Mouse (Mus musculus): ENCODE data around the gene Litaf. TPM values are rescaled to one million over a fixed set of nuclear protein-coding genes. Genes with fewer than 3 reads are reported as not detected.
A peak's percentile ranks its signal among the peaks of the same experiment; 100 is the strongest.

Litaf gene
- polyA plus RNA-seq, 1 experiment from 2014 or later, result 106 TPM

DNA sequence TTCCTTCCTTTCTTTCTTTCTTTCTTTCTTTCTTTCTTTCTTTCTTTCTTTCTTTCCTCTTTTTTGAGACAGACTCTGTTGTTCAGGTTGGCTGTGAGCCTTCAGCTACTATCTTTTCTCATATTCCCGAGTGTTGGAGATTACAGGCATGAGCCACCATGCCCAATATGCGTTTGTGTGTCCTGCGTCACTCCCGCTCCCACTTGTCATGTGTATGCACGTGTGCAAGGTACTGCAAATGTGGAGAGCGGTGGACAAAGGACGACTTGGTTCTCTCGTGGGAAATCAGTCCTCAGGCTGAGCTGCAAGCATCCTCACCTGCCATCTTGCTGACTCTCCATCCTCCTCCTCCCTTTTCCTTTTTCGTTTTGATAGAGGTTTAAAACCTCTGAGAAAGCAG, 30.7 kb downstream of the Litaf start:
- peaks cover 9% of the 10 kb centered on the region; the same call in 1 of the 2 replicates for H3K27me3 ChIP-seq (ENCODE audit: low read depth, poor library complexity, severe bottlenecking)
- no peak for DNase-seq (ENCODE audit: low spot score)
- no peaks in the 10 kb centered on the region for H3K36me3 ChIP-seq
- 88% methylated on average over 9 of the region's 9 CpGs for WGBS
- no peaks in the 10 kb centered on the region for H3K9me3 ChIP-seq (replicated peaks)
- H3K4me3 ChIP-seq, result no peak overlapping the region
- peaks cover 8% of the 10 kb centered on the region for H3K4me1 ChIP-seq
- H3K27ac ChIP-seq (replicated peaks), result no peak overlapping the region

- peak; percentile 85 for DNase-seq (ENCODE audit: low spot score)
- Histone ChIP-seq H3K4me1 (peaks cover 8% of the 10 kb centered on the region), H3K27me3 (ENCODE audit: low read depth, poor library complexity, severe bottlenecking) (peaks cover 9% of the 10 kb centered on the region; the same call in 1 of the 2 replicates), H3K36me3 (no peaks in the 10 kb centered on the region), H3K27ac (replicated peaks) (no peak overlapping the region), H3K9me3 (replicated peaks) (no peaks in the 10 kb centered on the region), H3K4me3 (no peak overlapping the region)
- WGBS, result 5% methylated on average over 4 of the region's 4 CpGs
Measured at GRCm38 (mm10) chr16:11034193-11034803, 31.7 kb downstream of the Litaf start.

DNA sequence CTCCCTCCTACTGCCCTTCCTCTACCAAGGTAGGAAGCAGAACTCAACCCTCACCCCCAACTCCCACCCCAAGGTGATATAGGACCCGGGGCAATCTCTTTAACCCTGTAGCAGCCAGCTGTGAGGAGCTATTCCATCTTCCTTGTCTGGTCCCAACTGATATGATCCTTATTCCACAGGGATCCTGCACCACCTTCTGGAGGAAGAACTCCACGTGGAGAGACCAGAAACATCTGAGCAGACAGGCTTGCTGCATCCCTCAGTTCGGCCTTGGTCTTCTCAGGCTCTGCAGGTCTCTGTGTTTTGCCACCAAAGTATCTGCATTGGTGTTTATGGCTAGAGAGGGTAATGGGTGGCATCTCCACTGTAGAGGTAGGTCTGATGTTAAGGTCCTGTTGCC, 34.6 kb downstream of the Litaf start:
- no peaks in the 10 kb centered on the region for H3K9me3 ChIP-seq (replicated peaks)
- H3K27me3 ChIP-seq (ENCODE audit: low read depth, poor library complexity, severe bottlenecking), result no peaks in the 10 kb centered on the region
- 74% methylated on average over 3 of the region's 3 CpGs for WGBS
- DNase-seq (ENCODE audit: low spot score), result no peak
- H3K27ac ChIP-seq (replicated peaks), result no peak overlapping the region
- no peak overlapping the region for H3K4me3 ChIP-seq
- no peaks in the 10 kb centered on the region for H3K36me3 ChIP-seq
- peaks cover 7% of the 10 kb centered on the region for H3K4me1 ChIP-seq

DNA sequence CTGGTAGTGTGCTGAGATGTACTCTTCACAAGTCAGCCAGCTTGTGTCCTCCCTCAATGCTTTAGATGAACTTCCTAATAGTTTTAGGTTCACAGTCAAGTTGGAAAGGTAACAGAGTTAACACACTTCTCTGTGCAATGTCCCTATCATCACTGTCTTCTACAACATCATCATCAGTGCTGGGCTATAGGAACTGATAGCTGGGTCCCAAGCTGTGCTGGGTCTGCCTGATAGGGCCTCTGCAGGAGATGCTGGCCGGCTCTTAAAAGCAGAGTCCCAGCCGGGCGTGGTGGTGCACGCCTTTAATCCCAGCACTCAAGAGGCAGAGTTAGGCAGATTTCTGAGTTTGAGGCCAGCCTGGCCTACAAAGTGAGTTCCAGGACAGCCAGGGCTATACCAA, 35.1 kb downstream of the Litaf start:
- WGBS, result 85% methylated on average over 4 of the region's 4 CpGs
- H3K36me3 ChIP-seq, result no peaks in the 10 kb centered on the region
- DNase-seq (ENCODE audit: low spot score), result no peak
- H3K9me3 ChIP-seq (replicated peaks), result no peaks in the 10 kb centered on the region
- H3K27ac ChIP-seq (replicated peaks), result no peak overlapping the region
- H3K27me3 ChIP-seq (ENCODE audit: low read depth, poor library complexity, severe bottlenecking), result no peaks in the 10 kb centered on the region
- H3K4me3 ChIP-seq, result no peak overlapping the region
- peaks cover 2% of the 10 kb centered on the region for H3K4me1 ChIP-seq

DNA sequence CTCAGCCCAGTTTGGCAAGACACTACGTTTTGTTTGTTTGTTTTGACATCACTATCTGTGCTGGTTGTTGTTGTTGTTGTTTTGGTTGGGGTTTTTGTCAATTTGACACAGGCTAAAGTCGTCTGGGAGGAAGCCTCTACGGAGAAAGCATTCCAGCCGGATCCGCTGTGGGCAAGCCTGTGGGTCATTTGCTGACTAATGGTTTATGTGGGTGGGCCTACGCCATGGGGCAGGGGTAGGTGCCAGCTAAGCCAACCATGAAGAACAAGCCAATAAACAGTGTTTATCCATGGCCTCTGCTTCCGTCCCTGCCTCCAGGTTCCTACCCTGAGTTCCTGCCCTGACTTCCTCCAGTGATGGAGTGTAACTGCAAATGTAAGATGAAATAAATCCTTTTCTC, 37.8 kb downstream of the Litaf start:
- Histone ChIP-seq H3K27me3 (ENCODE audit: low read depth, poor library complexity, severe bottlenecking) (no peaks in the 10 kb centered on the region), H3K4me3 (no peak overlapping the region), H3K27ac (replicated peaks) (no peak overlapping the region), H3K36me3 (no peaks in the 10 kb centered on the region), H3K4me1 (no peaks in the 10 kb centered on the region), H3K9me3 (replicated peaks) (no peaks in the 10 kb centered on the region)
- 85% methylated on average over 7 of the region's 7 CpGs for WGBS
- DNase-seq (ENCODE audit: low spot score), result no peak

DNA sequence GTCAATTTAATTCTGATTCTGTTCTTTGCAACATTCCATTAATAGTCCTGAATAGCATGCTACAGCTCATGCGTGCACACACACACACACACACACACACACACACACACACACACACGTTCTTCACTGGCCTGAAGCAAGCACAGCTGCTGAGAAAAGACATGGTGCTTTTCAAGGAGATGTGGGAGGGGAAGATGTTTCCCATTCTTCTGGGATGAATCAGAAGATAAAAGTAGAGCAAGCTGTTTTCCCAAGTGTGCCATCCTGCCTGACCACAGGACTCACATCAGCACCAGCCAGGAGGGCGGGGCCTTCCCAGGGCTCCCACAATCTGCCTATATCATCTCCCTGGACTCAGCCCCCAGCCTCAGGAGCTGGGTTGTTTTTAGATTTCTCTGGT, 41.1 kb downstream of the Litaf start:
- DNase-seq (ENCODE audit: low spot score), result no peak
- Histone ChIP-seq H3K27me3 (ENCODE audit: low read depth, poor library complexity, severe bottlenecking) (no peaks in the 10 kb centered on the region), H3K4me1 (no peaks in the 10 kb centered on the region), H3K4me3 (no peak overlapping the region), H3K36me3 (no peaks in the 10 kb centered on the region), H3K9me3 (replicated peaks) (no peaks in the 10 kb centered on the region), H3K27ac (replicated peaks) (no peak overlapping the region)
- WGBS, result 82% methylated on average over 3 of the region's 3 CpGs

DNA sequence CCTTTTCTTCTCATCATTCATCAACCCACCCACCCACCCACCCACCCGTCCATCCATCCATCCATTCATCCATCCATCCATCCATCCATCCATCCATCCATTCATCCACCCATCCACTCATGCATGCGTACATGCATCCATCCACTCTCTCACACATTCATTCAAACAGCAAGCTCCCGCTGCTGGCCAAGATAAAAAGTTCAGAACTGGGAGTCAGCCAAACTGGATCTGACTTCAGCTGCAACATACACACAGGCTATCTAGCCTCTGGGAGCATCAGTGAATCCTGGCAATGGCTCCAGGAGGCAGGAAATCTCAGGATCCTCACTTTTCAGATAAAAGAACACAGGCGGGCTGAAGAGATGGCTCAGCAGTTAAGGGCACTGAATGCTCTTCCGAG, 42.3 kb downstream of the Litaf start:
- no peaks in the 10 kb centered on the region for H3K27me3 ChIP-seq (ENCODE audit: low read depth, poor library complexity, severe bottlenecking)
- no peaks in the 10 kb centered on the region for H3K4me1 ChIP-seq
- no peak for DNase-seq (ENCODE audit: low spot score)
- H3K27ac ChIP-seq (replicated peaks), result no peak overlapping the region
- no peaks in the 10 kb centered on the region for H3K9me3 ChIP-seq (replicated peaks)
- no peak overlapping the region for H3K4me3 ChIP-seq
- 88% methylated on average over 5 of the region's 5 CpGs for WGBS
- H3K36me3 ChIP-seq, result no peaks in the 10 kb centered on the region

- Histone ChIP-seq H3K4me3 (no peak overlapping the region), H3K9me3 (replicated peaks) (no peaks in the 10 kb centered on the region), H3K27ac (replicated peaks) (no peak overlapping the region), H3K27me3 (ENCODE audit: low read depth, poor library complexity, severe bottlenecking) (no peaks in the 10 kb centered on the region), H3K4me1 (peaks cover 7% of the 10 kb centered on the region), H3K36me3 (no peaks in the 10 kb centered on the region)
- no peak for DNase-seq (ENCODE audit: low spot score)
- 91% methylated on average over 4 of the region's 4 CpGs for WGBS
Measured at GRCm38 (mm10) chr16:11022113-11022489, 43.9 kb downstream of the Litaf start.

DNA sequence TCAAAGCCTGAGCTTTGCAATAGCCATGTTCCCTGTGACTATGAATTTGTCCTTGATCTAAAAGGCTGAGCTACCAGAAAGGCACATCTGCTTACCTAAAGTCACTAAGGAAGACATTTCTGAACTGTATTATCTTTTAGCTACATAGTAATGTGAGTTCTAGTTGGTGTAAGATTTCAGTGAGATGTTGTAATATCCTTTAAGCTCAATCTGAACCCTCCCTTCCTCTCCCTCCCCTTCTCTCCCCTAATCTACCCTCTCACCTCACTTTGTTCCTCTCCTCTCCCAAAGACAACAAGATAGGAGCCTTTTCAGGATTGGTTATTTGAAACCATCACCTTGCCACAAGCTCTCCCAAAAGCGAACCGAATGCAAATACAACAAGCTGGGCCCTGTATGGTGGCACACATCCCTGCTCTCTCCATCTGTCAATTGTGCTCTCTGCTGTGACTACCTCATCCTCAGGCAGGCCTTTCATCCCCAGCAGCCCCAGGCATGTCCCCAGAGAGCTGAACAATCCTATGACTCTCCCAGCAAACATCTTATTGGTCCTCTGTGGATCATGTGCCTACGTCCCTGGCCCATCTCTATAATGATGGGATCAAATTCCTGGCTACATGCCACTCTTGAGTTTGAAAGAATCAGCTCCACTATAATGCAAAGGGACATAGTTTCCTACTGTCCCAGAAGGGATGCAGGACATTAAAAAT, 44.4 kb downstream of the Litaf start:
- Histone ChIP-seq H3K4me3 (no peak overlapping the region), H3K4me1 (peaks cover 7% of the 10 kb centered on the region), H3K9me3 (replicated peaks) (no peaks in the 10 kb centered on the region), H3K27me3 (ENCODE audit: low read depth, poor library complexity, severe bottlenecking) (no peaks in the 10 kb centered on the region), H3K27ac (replicated peaks) (no peak overlapping the region), H3K36me3 (no peaks in the 10 kb centered on the region)
- DNase-seq (ENCODE audit: low spot score), result no peak
- WGBS, result 74% methylated on average over 3 of the region's 3 CpGs

GRCm38 (mm10) chr16:11017807-11018595, 48.0 kb downstream of the Litaf start:
- no peak for DNase-seq (ENCODE audit: low spot score)
- WGBS, result 70% methylated on average over 11 of the region's 11 CpGs
- Histone ChIP-seq H3K27me3 (ENCODE audit: low read depth, poor library complexity, severe bottlenecking) (no peaks in the 10 kb centered on the region), H3K36me3 (no peaks in the 10 kb centered on the region), H3K27ac (replicated peaks) (peak overlapping the region; percentile 52), H3K9me3 (replicated peaks) (no peaks in the 10 kb centered on the region), H3K4me1 (peaks cover 8% of the 10 kb centered on the region), H3K4me3 (no peak overlapping the region)

DNA sequence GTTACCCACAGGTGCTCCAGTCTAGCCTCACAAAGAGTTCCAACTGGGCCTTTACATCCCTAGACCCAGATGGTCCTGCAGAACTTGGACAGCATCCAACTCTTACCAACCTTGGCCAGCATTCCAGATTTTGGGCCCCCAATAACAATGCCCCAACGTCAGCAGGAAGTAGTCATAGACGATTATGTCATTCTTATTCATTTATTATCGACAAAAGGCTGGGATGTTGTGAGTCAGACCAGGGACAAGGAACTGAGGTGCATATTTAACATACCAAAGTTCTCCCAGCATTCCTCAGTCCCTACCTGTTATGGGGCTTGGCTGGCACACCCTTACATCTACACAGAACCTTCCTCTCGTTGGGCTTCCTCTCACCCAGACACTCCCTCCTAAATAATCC, 49.6 kb downstream of the Litaf start:
- no peaks in the 10 kb centered on the region for H3K9me3 ChIP-seq (replicated peaks)
- peaks cover 17% of the 10 kb centered on the region for H3K4me1 ChIP-seq
- H3K4me3 ChIP-seq, result no peak overlapping the region
- no peaks in the 10 kb centered on the region for H3K36me3 ChIP-seq
- no peak for DNase-seq (ENCODE audit: low spot score)
- H3K27me3 ChIP-seq (ENCODE audit: low read depth, poor library complexity, severe bottlenecking), result no peaks in the 10 kb centered on the region
- H3K27ac ChIP-seq (replicated peaks), result no peak overlapping the region
- 87% methylated on average over 4 of the region's 4 CpGs for WGBS

GRCm38 (mm10) chr16:11014407-11014806, 51.5 kb downstream of the Litaf start:
- Histone ChIP-seq H3K4me1 (peaks cover 17% of the 10 kb centered on the region), H3K27me3 (ENCODE audit: low read depth, poor library complexity, severe bottlenecking) (no peaks in the 10 kb centered on the region), H3K27ac (replicated peaks) (no peak overlapping the region), H3K4me3 (no peak overlapping the region), H3K9me3 (replicated peaks) (no peaks in the 10 kb centered on the region), H3K36me3 (no peaks in the 10 kb centered on the region)
- WGBS, result 86% methylated on average over 3 of the region's 3 CpGs
- DNase-seq (ENCODE audit: low spot score), result no peak

Measured in midbrain, embryonic 10.5 days (tissue).